Mouse (Mus musculus) gastrocnemius, adult 2 months (tissue): ENCODE results near the gene Psg27. TPM values are rescaled to one million over a fixed set of nuclear protein-coding genes. Genes with fewer than 3 reads are reported as not detected.
"Not testable (repeated sequence)": the region's sequence is repeated elsewhere in the genome, so short reads cannot be mapped to it uniquely, and the experiment has no call there.

Source experiments
- DNase-seq: peaks from one replicate; pipeline ENCODE4 v3.0.0; 2022
- H3K27ac ChIP-seq: fragments of 200-600 bp; 2 replicates; pipeline ENCODE4 v1.8.1; 2022; ENCODE audit warnings: mild to moderate bottlenecking
- H3K4me3 ChIP-seq: fragments of 200-600 bp; 2 replicates; pipeline ENCODE4 v1.8.1; 2022; ENCODE audit warnings: mild to moderate bottlenecking, moderate library complexity
- CTCF ChIP-seq: fragments of 200-600 bp; IDR thresholded peaks from 2 replicates; pipeline ENCODE4 v1.8.1; 2022; ENCODE audit warnings: antibody characterized with exemption, mild to moderate bottlenecking, moderate library complexity
- intact Hi-C: fragments of 180-260 bp; cut with DNase I; formaldehyde crosslinking; loops from one replicate; pipeline ENCODE4 v1.15.1; 2025
- long read RNA-seq, 2 experiments: library from polyadenylated mRNA; stranded (forward); transcript quantifications; one replicate each; pipeline ENCODE4 v2.0.0; 2021
- total RNA-seq, 2 experiments: library from RNA; stranded (reverse); gene quantifications; 2 replicates each; pipeline ENCODE4 v1.2.3; 2021

The Psg27 gene
- not detected for total RNA-seq
- long read RNA-seq, experiment 1 = 0 reads
- long read RNA-seq, experiment 2 = 0 reads

GRCm38 (mm10) chr7:18567205-18567604, at the start of gene Psg27:
Psg27 (minus strand) TSS chr7:18567305.
- DNase-seq = no peak
- TF ChIP-seq CTCF = no peak
- intact Hi-C loops = no loop called here
- no peak within 1 kb of the TSS for H3K4me3 ChIP-seq
- no peak within 1 kb of the TSS for H3K27ac ChIP-seq

- intact Hi-C loops, DNase-seq, H3K4me3 ChIP-seq, H3K27ac ChIP-seq: not testable (repeated sequence)
Measured at GRCm38 (mm10) chr7:18616401-18616800, 49.3 kb upstream of the Psg27 start, which contains the start of gene Psg23. Psg23 (minus strand) TSS chr7:18616501.

GRCm38 (mm10) chr7:18559850-18560249, 7.3 kb downstream of the Psg27 start:
- Histone ChIP-seq H3K27ac (no peak overlapping the region), H3K4me3 (no peak overlapping the region)
- TF ChIP-seq CTCF = no peak
- intact Hi-C loops = no loop called here
- DNase-seq = no peak

DNA sequence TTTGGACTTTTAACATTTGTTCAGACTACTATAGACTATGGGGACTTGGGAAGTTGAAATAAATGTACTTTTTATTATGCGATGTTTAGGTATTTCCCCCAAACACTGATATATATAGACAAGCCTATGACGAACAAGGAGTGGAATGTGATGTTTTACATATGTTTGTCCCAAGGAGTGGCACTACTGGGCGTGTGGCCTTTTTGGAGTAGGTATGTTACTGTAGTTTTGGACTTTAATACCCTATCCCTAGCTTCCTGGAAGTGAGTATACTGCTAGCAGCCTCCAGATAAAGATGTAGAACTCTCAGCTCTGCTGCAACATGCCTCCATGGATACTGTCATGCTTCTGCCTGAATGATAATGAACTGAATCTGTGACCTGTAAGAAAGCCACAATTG, 11.4 kb downstream of the Psg27 start:
- DNase-seq, H3K27ac ChIP-seq, H3K4me3 ChIP-seq, intact Hi-C loops: not testable (repeated sequence)

DNA sequence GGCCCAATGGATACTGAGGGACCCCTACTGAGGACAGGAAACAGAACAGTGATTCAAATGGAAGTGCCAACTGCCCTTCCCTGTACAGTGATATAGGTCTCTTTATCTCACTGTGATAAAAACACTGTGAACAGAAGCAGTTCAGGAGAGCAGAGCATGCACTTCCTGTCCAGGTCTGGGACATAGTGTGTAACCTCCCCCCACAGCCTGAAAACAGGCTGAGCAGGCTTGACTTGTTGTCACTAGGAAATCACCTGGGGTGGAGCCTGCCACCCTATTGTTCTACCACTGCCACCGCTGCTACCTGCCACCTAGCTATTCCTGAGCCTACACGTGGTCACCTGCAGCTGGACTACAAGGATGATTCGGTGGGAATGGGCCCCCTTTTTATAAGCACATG, 33.7 kb downstream of the Psg27 start:
- DNase-seq = no peak
- intact Hi-C loops = no loop called here
- Histone ChIP-seq H3K27ac (no peak overlapping the region), H3K4me3 (no peak overlapping the region)
- no peak for TF ChIP-seq CTCF

DNA sequence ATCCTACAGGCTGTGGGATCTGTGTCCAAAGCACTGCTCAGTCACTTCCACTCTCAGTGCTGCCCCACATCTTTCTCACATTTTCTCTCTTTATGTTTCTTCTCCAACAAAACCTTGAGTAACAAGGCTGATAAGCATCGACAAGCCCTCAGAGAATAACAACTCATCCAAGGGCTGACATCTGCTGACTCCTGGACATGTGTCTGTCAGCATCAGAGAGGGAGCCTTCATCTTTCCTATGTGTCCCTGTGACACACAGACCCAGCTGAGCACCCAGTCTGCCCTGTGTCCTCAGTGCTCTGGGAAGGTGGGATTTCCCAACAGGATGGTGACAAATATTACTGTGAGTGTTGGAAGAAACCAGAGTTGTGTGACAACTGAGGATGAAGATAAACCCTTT, 34.9 kb downstream of the Psg27 start, which contains the start of gene Psg25:
Psg25 (minus strand) TSS at position 101 of the 400 bp plus-strand sequence.
- DNase-seq = no peak
- no peak for TF ChIP-seq CTCF
- intact Hi-C loops = no loop called here
- Histone ChIP-seq H3K27ac (no peak within 1 kb of the TSS), H3K4me3 (no peak within 1 kb of the TSS)

- no peak for DNase-seq
- intact Hi-C loops = no loop called here
- H3K27ac ChIP-seq = no peak overlapping the region
- H3K4me3 ChIP-seq = no peak overlapping the region
- no peak for TF ChIP-seq CTCF
Measured at GRCm38 (mm10) chr7:18524668-18525067, 42.4 kb downstream of the Psg27 start.

DNA sequence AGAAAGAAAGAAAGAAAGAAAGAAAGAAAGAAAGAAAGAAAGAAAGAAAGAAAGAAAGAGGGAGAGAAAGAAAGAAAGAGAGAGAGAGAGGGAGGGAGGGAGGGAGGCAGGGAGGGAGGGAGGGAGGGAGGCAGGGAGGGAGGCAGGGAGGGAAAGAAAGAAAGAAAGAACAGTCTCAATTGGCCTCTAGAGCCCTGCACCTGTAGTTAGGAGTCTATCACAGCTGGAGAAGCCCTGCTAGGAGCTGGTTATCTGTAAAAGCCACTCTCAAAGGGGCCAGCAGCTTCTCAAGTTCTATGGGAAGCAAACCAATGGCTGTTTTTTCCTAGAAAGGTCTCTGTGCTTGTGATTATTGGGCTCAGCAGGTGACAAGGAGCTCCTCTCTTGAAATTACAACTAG, 54.3 kb downstream of the Psg27 start:
- H3K4me3 ChIP-seq, H3K27ac ChIP-seq, DNase-seq, intact Hi-C loops: not testable (repeated sequence)

GRCm38 (mm10) chr7:18512417-18512816, 54.7 kb downstream of the Psg27 start:
- H3K4me3 ChIP-seq, intact Hi-C loops, DNase-seq, H3K27ac ChIP-seq: not testable (repeated sequence)

DNA sequence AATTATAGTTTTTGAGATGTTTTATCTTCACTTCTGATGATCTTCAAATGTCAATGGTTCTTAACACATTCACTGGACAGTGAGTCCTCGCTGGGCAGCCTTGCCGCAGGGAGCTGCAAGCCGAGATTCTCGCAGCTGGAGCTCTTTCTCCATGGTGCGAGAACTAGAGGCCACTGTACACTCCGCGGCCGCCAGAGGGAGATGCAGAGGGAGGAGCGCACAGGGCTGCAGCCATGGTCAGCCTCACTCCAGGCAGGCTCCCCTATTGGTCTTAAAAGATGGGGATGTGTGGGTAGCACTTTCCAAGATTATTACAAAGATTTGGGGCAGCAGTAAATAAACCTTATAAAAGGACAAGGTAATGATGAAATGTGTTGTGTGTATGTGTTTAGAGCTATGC, 55.6 kb downstream of the Psg27 start:
- TF ChIP-seq CTCF = no peak
- intact Hi-C loops = no loop called here
- no peak overlapping the region for H3K27ac ChIP-seq
- no peak overlapping the region for H3K4me3 ChIP-seq
- DNase-seq = no peak

Other genes starting within 250 kb of the Psg27 start
- not detected for gene Psg18, start 212.3 kb downstream of the Psg27 start, total RNA-seq
- not detected for gene Psg28, start 135.3 kb downstream of the Psg27 start, total RNA-seq
- gene Psg26, start 83.1 kb downstream of the Psg27 start, total RNA-seq = not detected
- gene Psg25, start 35.0 kb downstream of the Psg27 start, total RNA-seq = not detected
- not detected for gene Psg23, start 49.2 kb upstream of the Psg27 start, total RNA-seq
- gene Psg21, start 89.4 kb upstream of the Psg27 start, total RNA-seq = not detected
- not detected for gene Psg20, start 118.9 kb upstream of the Psg27 start, total RNA-seq
- gene Psg22, start 150.8 kb upstream of the Psg27 start, total RNA-seq = not detected
- gene Psg19, start 231.2 kb upstream of the Psg27 start, total RNA-seq = not detected